Mouse (Mus musculus): Measurements from ENCODE around the gene Sla2. TPM values are rescaled to one million over a fixed set of nuclear protein-coding genes. Genes with fewer than 3 reads are reported as not detected.
"Not testable (repeated sequence)": the region's sequence is repeated elsewhere in the genome, so short reads cannot be mapped to it uniquely, and the experiment has no call there.

The Sla2 gene
- total RNA-seq, 2 experiments from 2014 or later: not detected

DNA sequence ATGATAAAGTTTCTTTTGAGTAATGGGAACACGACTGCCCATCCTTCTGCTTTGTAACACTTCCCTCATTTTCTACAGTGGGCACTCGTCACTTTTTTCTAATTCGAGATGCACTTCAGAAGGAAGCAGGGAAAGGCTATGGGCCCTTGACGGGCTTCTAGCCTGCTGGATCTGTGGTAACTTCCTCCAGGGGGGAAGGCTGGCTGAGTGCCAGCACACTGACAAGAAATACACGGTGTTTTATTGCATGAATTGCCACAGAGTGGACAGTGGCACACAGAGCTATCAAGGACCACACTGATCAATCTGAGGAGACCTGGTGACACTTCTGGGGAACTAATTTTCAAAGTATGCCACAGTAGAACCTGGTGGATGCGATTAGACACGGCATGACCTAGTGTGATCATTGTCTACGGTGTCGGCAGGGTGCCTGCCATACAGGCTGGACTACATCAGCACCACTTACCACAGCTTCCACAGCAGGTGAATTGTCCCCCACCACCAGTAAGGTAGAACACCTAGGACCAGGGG is 9.5 kb upstream of the Sla2 start:
- intact Hi-C loops (cut with DNase I): no loop called here
- TF ChIP-seq CTCF (IDR thresholded peaks at IDR 0.05): no peak
- Histone ChIP-seq H3K27ac (no peak overlapping the region), H3K4me3 (no peak overlapping the region)
- no peak for DNase-seq

DNA sequence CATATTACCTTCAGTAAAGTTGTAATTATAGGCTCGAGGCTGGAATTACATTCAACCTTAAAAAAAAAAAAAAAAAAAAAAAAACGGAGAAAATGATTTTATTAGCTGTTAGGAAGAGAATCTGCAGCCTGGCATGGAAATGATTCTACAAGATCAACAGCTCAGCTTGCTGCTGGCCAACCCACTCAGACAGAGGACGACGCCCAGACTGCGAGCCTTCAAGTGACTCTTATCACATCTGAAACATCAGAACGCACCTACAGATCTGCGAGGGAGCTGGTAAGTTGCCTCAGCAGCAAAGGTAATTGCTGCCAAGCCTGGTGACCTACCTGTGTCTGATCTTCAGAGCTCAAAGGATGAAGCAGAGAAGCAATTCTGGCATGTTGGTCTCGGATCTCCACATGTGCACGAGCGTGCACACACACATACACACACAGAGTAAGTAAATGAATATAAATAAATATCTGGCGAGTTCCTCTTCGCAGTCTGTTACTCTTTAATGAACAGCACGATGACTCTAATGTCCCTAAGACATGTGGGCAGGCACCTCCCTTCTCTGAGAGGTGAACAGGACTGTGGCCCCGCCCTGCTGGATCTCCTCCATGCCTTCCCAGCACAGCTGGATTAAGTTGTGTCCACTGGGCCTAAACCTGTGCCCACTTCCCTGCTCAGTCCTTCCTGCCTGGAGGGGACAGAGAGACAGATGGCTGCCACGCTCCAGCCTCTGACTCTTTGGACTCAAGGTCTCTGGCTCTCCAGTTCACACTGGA is 7.7 kb upstream of the Sla2 start:
- intact Hi-C loops (cut with DNase I): no loop called here
- Histone ChIP-seq H3K27ac (no peak overlapping the region), H3K4me3 (no peak overlapping the region)
- no peak for DNase-seq
- TF ChIP-seq CTCF (IDR thresholded peaks at IDR 0.05): no peak

DNA sequence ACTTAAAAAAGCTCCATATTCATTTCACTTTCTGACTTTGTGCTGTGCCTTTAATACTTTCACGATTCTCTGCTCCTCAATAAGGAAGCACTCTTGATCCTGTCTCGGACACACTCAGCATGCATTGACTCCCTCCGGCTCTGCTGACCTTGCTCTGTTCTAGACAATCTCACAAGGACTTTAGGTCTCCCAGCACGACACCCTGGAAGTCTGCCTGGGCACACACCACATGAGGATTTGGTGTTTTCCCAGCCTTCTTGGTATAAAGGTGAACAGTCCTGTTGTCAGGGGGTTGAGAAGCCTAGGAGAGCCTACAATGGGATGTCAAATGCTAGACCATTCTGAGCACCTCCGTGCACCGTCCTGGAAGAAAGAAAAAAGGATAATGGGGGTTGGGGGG is 5.8 kb upstream of the Sla2 start:
- Histone ChIP-seq H3K4me3 (no peak overlapping the region), H3K27ac (no peak overlapping the region)
- intact Hi-C loops (cut with DNase I): no loop called here
- no peak for DNase-seq
- TF ChIP-seq CTCF (IDR thresholded peaks at IDR 0.05): no peak

DNA sequence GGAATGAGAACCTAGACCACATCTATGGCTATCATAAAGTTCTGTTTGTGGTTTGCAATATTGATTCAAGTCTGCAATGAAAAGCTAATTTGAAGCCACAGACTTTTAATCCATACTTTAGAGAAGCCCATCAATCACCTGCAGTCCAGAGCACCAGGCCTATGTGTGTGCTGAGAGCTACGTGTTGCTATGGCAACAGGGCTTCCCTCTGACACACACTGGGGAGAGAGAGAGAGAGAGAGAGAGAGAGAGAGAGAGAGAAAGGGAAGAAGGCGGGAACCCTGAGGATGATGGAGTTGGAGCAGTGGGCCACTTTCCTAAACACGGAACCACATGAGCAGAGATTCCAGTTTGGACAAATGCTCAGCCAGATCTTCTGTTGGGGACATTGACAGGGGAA is 5.2 kb upstream of the Sla2 start:
- no peak for DNase-seq
- Histone ChIP-seq H3K4me3 (no peak overlapping the region), H3K27ac (no peak overlapping the region)
- TF ChIP-seq CTCF (IDR thresholded peaks at IDR 0.05): no peak
- intact Hi-C loops (cut with DNase I): no loop called here

DNA sequence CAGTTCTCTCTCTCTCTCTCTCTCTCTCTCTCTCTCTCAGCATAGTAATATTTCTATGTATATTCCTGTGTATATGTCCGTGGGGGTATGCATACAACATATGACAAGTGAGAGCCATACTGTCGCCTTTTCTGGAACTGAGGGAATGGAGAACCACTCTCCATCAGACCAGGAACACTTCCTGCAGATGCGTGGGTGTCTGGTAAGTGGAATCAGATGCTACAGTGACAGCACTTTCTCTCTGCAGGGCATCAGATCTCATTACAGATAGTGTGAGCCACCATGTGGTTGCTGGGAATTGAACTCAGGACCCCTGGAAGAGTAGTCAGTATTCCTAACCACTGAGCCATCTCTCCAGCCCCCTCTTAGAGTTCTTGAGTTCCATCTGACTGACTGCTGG is 1.5 kb upstream of the Sla2 start:
- DNase-seq: no peak
- H3K4me3 ChIP-seq: no peak overlapping the region
- no peak for TF ChIP-seq CTCF (IDR thresholded peaks at IDR 0.05)
- intact Hi-C loops (cut with DNase I): no loop called here
- no peak overlapping the region for H3K27ac ChIP-seq

DNA sequence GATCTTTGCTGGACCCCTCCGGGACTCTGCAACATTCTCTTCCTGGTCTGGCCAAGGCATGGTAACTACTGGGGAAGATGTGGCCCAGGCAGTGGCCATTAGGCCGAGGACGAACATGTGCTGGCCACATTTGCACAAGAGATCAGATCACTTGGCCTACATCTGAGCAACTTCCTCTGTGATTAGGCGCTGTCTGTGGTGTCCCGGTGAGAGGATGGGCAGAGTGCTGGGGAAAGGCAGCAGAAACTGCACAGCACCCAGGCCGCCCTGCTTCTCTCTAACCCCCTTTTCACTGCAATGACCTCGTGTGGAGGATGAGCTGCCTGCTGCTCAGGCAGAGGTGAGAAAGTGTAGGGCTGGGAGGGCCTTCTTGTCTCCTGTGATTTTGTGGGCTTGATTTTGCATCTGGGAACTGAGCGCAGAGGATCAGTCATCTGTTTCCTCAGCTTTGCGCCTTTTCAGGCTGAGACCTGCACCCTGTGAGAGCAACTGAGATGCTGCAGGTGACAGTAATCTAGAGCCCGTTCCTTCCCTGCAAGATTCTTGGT is 834 bp downstream of the Sla2 start:
- no peak for DNase-seq
- TF ChIP-seq CTCF (IDR thresholded peaks at IDR 0.05): no peak
- Histone ChIP-seq H3K4me3 (no peak overlapping the region), H3K27ac (no peak overlapping the region)
- intact Hi-C loops (cut with DNase I): no loop called here

DNA sequence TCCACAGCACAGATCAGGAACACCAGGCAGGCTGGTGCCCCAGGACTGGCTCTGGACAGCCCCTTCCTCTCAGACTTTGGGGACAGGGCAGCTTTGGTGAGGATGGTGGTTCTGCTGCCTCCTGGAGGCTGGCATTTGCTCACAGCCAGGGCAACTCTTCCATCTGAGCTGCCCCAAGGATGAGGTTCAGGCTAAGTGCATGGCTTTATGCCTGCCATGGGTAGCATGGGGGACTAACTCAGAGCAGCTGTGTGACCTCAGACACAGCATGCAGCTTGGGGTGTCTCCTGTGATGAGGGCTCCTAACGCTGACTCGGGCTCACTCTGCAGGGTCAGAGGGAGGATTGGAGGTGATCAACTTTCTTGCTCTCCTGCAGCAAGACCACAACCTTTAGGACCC is 1.3 kb downstream of the Sla2 start:
- DNase-seq; H3K27ac ChIP-seq; H3K4me3 ChIP-seq; intact Hi-C loops (cut with DNase I): not testable (repeated sequence)

DNA sequence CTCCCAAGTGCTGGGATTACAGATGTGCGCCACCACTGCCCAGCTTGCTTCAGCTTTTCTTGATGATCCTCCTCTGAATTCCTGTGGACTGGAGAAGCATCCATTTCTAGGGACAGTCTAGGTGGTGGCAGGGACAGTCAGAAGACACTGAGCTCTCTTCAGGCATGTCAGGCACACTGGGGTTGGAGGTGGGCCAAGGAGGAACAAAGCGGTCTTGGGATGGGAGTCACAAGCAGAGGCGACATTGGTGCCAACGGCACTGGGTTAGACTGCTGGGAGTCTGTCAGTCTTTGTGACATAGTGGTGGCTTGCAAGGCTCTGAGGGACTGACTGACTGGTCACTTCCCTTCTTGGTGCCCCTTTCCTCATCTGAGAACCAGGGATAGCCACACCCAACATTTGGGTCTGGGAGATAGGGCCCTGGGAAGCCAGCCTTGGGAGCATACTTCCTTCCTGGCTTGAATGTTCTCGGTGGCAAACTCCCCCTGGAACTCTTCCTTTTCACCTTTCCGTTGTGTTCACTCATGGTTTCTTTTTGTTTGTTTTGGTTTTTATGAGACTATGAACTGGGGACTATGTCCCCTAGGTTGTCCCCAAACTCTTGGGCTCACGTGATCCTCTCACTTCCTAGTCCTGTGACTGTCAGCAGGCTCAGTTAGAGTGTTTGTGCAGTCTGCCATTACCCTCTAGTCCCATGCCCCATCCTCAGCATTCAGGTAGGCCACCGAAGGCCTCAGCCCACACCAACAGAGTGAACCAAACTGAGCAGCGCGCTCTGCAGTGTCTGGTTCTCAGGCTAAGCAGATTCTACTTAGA is 2.4 kb downstream of the Sla2 start:
- intact Hi-C loops (cut with DNase I): no loop called here
- no peak for TF ChIP-seq CTCF (IDR thresholded peaks at IDR 0.05)
- H3K4me3 ChIP-seq: no peak overlapping the region

DNA sequence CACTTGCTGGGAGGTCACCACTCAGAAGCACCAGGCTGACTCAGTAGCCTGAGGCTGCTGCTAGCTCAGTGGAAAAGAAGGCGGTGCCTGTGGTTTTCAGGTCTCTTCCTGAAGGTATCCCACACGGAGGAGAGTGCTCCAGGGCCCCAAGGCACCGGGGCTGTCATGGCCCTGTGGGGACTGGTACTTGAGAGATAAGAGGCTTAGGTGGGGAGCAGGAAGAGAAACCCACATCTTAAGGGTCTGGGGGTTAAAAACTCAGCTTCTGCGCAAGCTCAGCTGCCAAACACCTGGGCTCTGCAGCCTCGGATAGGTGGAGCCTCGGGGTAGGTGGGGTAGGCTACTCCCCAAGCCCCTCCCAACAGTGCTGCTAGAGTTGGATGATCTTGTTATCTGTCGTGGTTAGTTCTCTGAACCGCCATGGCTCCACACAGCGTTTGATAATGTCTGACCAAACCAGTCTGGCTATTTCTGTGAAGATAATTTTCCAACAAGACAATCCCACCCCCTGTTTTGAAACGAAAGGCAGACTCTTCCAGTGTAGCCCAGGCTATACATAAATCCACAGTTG is 4.5 kb downstream of the Sla2 start:
- DNase-seq: no peak
- Histone ChIP-seq H3K4me3 (no peak overlapping the region), H3K27ac (no peak overlapping the region)
- no peak for TF ChIP-seq CTCF (IDR thresholded peaks at IDR 0.05)
- intact Hi-C loops (cut with DNase I): no loop called here

More for the DNA sequence above, 2.4 kb downstream of the Sla2 start:
- no peak for DNase-seq
- no peak overlapping the region for H3K27ac ChIP-seq

DNA sequence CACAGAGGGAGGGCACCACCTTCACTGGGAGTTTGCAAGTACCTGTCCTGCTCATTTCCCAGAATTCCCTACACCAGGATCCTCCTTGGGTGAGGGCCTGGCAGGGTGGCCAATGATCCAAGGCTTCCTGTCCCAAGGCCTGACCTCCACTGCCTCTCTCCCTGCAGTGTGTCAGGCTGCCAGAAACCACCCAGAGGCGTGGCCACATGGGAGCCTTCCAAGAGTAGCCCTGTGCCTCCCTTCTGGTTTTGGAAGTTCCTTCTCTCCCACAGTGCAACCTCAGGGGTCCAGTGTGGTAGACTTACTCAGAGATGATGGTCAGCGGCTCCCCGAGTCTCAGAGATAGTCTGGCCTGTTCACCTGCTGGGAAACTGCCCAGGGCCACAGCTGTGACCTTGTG is 7.5 kb downstream of the Sla2 start:
- intact Hi-C loops (cut with DNase I): no loop called here
- TF ChIP-seq CTCF (IDR thresholded peaks at IDR 0.05): no peak
- DNase-seq: no peak
- no peak overlapping the region for H3K4me3 ChIP-seq
- no peak overlapping the region for H3K27ac ChIP-seq

DNA sequence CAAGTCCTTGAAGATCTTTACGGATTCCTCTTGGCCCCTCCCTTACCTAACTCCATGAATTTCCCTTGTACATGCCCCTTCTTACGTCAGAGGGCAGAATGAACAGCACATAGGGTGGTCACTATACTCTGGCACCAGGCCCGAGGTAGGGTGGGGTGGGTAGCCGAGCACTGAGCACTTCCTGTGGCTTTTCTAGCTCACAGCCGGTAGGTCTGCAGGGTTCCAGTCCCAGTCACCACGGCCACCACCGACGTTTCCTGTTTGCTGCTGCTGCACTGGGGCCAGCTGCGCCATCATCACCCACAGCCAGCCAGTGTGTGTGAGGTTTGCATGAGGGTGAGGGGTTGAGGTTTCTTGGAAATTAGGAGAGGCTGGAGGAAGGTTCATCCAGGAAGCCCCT is 9.3 kb downstream of the Sla2 start:
- intact Hi-C loops (cut with DNase I): no loop called here
- no peak for TF ChIP-seq CTCF (IDR thresholded peaks at IDR 0.05)
- DNase-seq: no peak
- Histone ChIP-seq H3K27ac (no peak overlapping the region), H3K4me3 (no peak overlapping the region)

DNA sequence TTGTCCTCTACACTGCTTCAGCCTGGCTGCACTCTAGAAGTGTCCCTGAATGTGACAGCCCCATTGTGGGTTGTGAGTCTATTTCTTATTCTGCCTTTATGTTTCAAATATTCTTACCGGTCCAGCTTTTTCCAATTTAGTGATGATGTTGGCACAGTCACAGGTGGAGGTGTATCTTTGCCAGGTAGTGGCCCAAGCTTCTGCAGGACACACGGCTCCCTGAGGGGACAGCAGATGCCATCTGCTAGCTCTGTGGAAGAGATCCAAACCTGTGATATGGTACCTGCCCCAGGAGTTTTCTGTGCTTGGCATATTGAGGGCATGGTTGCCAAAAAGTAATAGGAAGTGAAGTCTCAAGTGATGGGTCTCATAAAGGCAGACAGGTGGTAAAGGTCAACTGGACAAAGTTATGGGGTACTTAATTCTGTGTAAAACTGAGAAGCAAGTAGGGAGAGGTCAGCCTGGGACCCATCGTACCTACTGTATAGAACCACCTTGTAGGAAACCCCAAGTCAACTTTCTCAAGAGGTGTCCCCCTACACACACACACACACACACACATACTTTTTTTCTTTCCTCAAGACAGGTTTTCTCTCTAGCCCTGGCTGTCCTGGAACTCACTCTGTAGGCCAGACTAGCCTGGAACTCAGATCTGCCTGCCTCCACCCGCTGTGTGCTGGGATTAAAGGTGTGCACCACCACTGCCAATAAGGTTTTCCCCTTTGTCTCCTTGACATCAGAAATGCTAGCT is 12.1 kb downstream of the Sla2 start:
- no peak for TF ChIP-seq CTCF (IDR thresholded peaks at IDR 0.05)
- Histone ChIP-seq H3K4me3 (no peak overlapping the region), H3K27ac (no peak overlapping the region)
- DNase-seq: no peak
- intact Hi-C loops (cut with DNase I): no loop called here
